Mouse (Mus musculus) neural tube, embryonic 10.5 days (tissue): ENCODE data around the gene Rhob.
"Not testable (repeated sequence)": the region's sequence is repeated elsewhere in the genome, so short reads cannot be mapped to it uniquely, and the experiment has no call there.

Source experiments
- DNase-seq: peaks from one replicate; pipeline ENCODE4 v3.0.0-alpha.2; 2017; ENCODE audit warnings: low spot score; ENCODE audit errors: extremely low spot score

The Rhob gene

DNA sequence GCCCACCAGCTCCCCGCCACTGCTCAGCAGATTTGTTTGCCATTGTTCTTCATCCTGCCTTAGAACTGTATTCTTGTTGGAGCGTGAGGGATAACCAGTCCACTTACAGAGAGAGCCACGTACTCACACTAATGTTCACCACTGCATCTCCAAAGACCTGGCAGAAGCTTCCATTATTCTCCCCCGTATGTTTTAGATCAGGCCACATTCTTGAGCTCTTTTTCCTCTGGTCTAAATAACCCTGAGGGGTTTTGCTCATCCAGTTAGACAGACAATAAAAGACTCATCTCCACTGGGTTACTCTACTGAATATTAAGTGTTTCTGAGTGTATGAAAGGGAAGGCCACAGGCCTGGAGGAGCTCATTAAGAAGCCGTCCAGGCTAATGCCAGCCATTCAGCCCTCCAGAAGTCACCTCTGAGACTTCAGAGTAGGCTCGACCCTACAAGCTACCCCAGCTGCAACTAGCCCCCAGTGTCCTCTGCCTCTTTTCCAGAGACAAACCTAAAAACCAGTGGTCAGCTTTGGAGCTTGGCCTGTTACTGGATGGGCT is 24.9 kb downstream of the Rhob start:
- DNase-seq = no peak

DNA sequence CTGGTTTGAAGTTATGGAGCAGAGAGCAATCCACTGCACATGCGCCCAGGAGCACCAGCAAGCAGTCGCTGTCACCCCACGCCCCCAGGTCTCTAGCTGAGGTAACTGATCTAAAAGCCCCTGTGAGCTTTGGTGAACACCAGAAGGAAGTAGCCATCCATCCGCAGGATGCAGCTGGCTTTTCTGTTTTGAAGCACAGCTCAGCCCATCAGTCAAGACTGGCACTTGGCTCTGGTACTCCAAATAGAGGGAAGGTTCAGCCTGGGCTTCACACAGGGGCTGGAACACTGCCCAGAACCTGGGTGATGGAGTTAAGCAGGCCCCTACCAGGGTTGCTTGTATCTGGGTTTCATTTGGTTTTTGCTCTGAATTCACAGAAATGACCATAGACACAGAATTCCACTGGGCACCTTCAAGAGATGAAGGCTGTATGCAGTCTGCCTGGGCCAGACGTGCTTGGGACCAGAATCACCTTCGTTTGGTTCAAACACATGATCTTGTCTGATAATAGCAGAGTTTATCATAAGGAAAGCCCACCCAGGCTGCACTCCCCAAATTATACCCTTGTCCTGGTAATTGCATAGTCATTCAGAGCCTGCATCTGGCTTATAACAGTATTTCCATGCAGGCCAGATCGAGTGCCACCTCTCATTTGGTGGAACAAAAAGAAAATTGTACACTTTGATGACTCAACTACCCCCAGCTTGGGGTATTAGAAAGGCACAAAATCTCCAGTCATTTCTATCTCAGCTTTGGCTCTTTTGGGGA is 27.0 kb downstream of the Rhob start:
- DNase-seq = no peak

DNA sequence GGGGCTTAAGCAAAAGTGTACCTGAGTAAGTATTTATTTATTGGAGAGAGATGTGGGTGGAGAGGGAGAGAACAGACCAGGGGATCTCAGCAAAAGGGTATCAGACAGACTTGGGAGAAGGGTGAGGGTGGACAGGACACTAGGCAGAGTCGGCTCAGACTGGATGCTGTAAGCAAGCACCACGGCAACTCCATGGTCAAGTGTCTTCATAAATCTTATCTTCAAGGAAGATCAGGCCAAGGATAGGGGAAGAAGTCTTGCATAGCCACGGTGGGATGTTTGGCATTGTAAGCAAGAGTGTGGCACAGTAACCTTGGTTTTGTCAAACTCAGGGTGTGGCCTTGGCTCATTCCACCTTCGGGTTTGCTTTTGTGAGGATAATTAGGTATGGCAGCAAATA is 27.8 kb downstream of the Rhob start:
- DNase-seq = no peak

DNA sequence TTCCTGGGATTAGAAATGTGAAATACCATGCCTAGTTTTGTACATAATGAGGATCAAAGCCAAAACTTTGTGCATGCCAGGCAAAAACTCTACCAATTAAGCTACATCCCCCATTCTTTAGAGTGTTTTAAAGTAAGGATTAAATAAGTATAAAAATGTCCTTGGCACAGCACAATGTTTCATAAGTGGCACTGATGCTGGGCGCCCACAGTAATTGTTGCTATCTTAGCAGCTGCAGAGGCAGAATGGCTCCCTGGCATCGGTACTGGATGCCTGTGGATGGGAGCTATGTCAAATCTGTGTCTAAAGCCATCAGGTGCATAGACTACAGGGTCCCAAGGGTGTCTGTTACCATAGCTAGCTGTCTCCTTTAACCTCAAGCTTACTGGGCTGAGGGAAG is 28.8 kb downstream of the Rhob start:
- DNase-seq = no peak

DNA sequence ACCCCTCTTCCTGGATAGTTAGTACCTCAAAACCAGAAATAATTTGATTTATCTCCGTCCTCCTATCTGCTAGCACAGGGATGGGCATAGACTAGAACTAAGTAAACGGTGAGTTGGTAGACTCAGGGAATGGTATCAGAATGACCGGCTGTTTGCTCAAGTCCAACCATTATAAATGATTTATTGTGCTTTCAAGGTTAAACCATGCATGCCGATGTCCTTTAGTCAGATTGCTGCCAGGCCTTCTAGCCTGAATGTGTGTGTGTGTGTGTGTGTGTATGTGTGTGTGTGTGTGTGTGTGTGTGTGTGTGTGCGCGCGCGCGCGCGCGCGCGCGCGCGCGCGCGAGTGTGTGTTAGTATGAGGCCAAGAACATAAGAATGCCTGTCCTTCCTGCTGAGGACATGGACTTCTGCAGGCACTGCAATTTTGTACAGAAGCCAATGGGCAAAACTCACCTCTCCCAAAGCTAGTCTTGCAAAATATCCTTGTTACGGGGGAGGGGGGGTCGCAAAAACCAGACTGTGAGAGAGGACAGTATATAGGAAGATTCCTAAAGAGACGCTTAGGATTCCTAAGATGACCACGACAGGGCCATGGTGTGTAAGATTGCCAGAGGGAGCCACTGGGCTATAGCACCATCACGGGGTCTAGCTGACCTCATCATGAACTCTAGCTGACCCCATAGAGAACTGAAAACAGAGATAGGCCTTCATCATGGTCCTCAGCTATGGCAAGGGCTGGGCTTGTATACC is 29.9 kb downstream of the Rhob start:
- no peak for DNase-seq

DNA sequence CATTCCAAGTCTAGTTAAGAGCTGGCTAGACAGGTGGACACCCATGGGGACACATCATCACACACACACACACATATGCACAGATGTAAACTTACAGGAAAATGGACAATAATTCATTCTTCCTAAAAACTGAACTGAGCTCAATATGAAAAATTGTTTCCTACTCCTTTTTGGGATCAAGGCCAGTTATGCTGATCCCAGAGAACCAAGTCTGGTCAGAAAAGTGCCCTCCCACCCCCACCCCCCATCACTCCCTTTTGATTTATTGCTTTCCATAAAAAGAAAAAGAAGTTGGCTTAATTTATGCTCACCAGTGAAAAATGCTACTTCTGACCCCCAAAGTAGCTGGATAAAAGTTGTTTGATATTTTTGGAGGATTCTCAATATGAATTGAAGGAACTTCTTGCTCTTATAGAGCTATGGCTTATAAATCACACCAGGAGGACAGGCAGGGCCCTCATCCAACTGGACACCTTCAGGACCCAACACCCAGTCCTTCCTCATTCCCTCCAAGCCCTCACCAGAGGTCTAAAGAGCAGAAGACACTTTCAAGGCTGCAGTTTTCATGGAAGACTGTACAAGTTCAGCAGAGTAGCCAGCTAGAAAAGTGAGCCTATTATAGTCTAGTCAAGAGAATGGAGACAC is 31.5 kb downstream of the Rhob start:
- no peak for DNase-seq

DNA sequence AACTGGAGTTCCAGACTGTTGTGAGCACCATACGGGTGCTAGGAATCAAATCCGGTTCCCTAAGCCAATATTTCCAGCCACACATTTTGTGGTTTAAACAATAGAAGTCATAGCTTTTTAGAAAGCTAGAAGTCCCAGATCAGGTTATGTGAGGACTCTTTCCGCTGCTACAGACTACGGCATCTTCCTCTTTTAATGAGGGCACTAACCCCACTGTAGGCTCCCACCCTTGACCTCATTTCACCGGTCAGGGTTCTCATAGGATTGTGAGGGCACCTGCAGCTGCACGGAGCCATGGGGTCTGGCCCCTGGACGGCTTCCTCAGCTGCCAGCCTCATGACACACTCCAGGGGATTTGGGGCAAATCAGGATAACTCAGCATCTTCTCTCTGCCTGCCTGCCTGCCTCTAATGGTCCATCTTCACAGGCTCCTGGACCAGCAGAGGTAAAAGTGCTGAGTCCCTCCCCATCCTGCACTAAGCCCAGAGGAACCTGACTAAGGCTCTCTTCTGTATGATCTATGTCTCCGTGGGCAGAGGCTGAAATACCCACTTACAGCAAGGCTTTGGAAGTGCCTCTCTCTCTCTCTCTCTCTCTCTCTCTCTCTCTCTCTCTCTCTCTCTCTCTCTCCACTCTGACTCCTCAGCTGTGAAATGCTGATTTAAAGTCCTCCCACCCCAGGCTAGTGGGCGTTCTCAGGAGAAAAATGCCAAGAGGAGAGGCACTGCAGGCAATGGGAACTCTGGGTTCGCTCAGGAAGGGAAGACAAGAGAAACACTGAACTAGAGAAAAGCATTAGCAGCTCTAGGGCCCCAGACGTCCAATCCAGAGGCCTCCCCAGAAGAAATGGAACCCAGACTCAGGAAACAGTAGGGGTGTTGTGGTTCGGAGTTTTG is 32.5 kb downstream of the Rhob start:
- no peak for DNase-seq

DNA sequence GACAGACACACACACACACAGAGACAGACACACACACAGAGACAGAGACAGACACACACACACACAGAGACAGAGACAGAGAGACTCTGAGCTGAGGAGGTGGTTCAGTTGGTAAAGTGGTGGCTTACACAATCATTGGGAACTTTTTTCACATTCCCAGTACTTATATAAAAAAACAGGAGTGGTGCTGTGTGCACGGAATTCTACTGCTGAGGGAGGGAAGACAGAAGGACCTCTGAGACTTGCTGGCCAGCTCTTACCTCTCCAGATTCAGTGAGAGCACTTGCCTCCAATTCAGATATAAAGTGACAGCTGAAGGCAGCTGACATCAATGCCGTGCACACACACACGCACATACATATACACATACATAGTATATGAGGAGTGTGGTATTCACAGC is 34.1 kb downstream of the Rhob start:
- DNase-seq = no peak

DNA sequence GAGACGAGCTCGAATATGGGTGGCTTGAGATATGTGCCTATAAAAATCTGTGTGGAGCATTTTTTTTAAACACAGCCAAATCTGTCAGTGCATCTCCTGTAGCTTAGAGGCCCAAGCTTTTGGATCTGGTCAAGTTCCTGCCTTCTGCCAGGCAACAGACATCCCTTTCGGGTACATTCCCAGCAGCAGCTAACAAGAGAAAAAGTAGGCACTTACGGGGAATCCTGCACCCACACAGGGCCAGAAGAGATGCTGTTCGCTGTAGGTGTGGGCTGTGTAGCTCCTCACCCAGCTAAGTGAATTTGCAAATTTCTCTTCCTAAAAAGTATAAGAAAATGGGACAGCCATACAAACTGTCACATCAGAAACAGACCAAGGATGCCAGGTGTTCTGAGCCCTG is 34.8 kb downstream of the Rhob start:
- DNase-seq = no peak

DNA sequence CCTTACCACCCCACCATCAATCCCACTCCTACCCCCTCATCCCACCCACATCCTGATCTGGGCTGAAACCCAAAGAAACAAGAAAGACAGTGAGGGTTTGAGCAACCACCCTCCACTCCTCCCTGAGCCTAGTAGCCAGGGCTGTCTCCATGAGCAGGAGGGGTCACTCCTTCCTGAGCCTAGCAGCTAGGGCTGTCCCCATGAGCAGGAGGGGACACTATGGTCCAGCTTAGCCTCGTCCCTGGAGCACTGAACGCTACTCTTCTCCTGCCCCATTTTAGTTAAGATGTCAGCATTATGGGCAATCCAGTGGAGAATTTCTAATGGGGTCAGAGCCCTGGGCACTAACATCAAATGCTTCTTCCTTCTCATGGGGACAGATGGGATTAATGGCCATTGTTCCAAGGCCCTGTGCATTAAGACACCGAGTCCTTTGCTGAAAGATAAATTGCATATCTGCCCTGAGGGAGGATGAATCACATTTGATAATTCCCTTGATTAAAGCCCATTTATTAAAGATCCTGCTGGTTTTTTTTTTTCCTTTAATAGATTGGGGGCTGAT is 36.1 kb downstream of the Rhob start:
- no peak for DNase-seq

DNA sequence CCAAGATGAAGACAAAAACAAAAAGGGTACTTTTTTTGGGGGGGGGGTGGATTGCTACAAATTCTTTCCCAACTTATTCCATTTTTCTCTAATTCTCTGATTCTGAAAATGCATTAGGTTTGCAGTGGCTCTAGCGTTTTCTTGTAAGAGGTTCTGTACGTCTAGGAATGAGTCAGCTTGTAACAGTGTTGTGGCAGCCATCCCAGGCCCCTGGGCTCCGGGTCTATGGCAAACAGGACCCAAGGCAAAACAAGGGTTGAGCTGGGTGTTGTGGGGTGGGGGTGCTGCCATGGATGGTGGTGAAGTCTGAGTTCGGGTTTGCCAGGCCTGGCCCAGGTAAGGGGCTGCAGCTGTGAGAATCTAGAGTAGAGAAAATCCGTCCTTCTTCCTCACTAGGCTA is 37.3 kb downstream of the Rhob start:
- no peak for DNase-seq

DNA sequence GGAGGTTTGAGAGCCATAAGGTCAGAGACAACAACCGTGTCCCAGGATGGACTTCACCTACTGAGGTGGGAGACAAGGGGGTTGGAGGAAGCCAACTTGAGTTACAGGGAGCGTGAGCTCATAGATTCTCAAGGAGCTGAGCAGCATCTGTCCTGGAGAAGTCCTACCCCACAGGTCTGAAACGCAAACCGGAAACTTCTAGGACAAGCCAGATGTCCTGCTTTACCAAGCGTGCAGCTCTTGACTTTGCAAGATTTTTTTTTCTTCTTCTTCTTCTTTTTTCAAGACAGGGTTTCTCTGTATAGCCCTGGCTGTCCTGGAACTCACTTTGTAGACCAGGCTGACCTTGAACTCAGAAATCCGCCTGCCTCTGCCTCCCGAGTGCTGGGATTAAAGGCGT is 38.2 kb downstream of the Rhob start:
- not testable (repeated sequence) for DNase-seq

DNA sequence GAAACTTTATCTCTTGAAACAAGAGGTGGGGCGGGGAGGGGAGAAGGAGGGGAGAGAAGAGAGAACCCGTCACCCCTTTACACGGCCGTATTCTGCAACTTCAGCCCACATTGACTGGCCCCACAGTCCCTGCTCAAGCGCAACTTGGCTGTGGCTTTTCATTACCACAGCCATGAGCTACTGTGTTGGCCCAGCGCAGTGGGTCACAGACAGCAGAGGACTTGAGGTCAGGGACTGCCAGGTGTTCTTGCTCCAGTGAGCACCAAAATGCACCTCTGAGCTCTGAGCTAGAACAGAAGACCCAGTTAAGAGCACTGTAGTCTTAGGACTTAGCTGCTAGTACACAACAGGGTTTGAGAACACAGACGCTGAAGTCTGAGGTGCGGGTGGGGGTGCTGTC is 41.4 kb downstream of the Rhob start:
- no peak for DNase-seq

DNA sequence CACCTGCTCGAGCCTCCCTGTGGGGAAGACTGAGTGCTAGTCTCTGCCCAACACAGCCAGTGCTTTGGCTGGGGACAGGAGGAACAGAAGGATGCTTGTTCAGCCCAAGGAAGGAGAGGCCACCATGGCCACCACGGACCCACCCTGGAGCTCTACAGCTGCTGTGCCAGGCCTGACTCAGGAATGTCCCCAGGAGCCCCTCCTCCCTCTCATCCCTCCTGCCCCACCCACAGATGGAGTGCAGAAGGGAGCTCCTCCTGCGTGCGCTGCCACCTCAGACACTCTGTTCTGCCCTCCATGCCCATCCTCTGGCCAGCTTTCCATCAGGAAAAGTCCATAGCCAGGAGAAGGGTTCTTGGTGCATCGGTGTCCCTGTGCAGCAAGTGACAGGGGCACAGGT is 42.8 kb downstream of the Rhob start:
- DNase-seq = no peak

DNA sequence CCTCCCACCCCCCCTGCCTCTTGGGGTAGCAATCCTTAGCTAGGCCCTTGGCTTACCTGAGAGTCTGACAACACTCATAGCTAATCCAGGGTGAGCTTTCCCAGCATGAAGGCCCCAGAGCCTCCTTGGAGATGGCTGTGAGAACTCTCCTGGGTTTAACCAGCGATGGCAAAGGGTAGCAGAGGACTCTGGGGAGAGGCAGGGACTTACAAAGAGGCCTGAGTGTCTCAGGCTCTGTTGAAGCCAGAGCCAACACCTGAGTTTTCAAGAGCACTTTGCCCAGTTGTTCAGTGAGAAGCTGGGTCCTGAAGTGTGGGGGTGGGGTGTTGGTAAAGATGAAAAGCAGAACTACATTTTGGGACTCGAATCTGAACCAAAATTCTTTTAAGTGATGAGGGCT is 44.8 kb downstream of the Rhob start:
- no peak for DNase-seq

DNA sequence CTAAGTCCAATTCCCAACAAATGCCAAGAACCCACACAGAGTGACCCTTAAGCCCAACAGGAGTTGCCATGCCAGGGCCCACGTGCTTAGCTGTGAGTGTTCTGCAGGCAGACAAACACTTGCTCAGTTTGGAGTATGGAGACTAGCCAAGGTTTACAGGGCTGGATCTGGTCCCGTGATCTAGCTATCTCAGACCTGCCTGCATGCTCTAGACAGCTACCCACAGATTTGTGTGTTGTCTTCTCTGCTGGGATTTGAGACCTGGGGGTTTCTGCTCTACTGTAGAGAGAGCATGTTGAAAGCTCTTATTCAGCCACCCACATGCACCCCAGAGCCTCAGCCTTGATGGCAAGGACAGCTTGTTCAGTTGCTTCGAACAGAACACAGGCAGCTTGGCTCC is 45.3 kb downstream of the Rhob start:
- no peak for DNase-seq

DNA sequence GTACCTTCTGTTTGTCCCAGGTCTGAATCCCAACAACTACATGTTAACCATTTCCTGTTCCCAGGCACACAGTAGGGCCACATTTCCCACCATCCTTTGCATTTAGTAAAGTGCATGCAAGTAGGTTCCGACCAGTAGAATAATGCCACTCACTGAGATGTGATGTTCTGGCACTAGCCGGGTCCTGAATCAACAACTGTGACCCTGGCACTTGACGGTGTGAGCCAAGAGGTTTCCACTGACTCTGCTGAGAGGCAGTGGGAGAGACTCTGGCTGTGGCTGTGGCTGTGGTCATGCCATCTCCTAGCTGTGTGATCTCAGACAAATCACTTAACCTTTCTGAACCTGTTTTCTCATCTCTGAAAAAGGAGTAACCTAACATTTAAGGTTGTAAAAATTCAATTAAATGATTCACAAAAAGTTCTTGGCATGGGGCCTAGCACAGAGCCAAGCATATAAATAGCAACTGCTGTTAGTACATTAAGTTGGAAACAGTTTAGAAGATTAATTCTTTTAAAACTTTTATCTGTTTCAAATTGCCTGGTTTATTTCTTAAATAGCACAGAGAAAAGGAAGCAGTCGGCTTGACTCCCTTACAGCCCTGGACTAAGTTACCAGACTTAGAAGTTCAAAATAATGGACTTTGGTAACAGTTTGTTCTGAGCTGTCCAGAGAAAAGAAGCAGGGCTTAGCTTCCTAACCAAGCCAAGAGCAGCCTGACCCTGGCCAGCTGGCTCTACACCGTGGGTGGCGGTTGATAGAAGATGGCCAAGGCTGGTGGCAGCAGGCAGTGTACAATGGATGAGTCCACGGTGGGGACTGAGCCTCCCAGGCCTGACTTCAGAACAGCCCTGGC is 46.8 kb downstream of the Rhob start:
- no peak for DNase-seq

DNA sequence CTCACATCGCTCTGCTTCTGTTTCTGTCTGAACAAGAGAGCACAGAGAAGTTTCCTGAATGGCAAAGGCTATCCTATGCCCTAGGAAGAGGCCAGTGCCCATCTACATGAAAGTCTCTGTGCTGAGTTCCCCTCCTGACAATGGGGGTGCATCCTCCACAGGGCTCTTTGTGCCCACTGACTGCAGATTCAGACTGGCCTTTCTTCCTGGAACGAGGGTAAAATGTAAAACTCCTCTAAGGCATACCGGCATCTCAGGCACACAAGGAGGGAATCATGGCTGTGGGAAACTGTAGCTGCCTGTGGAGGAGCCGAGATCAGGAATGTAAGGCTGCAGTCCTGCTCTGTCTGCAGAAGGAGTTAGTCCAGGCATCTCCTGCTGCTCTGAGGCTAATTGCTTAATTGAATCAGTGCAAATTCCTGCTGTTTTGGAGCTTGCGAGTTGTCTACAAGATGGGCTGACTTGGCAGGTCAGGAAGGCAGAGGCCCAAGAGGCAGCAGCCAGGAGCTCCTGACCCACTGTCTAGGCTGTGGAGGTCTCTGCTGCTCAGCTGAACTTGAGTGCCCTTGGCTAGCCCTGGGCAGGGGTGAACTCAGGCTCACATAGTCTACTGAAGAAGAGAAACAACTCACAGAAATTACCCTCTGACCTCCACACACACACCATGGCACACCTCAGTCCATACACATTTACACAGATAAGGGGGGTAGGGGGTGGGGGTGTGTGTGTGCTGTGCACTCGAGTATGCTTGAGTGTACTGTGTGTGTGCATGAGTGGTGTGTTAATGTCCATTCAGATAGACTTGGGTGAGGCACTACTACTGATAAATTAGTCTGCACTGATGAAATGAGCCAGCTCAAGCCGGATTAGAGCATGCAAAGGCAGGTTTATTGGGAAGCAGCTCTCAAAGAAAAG is 48.0 kb downstream of the Rhob start:
- DNase-seq = peak; percentile 22

DNA sequence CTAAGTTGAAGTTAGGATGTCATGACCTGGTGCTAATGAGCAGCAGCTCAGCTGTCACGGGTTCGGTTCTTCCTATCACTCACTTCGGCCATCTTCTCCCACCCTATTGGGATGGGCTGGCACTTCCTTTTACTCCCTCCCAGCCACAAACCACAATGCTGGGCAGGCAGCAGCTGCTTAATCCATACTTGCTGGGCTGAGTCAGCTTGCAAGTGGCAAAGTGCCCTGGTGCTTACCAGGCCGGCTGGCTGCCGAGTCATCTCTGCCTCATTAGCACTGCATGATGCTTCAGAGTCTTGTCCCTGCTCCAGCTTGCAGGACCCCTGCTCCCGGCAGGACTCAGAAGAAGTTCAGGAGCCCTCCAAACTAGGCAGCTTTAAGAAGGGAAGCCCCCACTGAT is 49.2 kb downstream of the Rhob start:
- no peak for DNase-seq
